Mouse (Mus musculus) kidney, embryonic 14.5 days (tissue): ENCODE results near the gene Glrx5. TPM values are rescaled to one million over a fixed set of nuclear protein-coding genes. Genes with fewer than 3 reads are reported as not detected.

Source experiments
- ATAC-seq: fragments of 200-750 bp; cut with Nextera tagmentation; 2 replicates; pipeline ENCODE4 v1.8.0; 2017; ENCODE audit warnings: moderate number of reproducible peaks, mild to moderate bottlenecking, moderate TSS enrichment, moderate library complexity; ENCODE audit not compliant: low FRiP score, low TSS enrichment
- H3K27ac ChIP-seq: fragments of 300-500 bp; sonication (generic); 2 replicates; pipeline ENCODE4 v1.5.1; 2014; ENCODE audit warnings: low read depth, mild to moderate bottlenecking, low read length, moderate library complexity, mixed read lengths
- H3K27me3 ChIP-seq: fragments of 300-500 bp; sonication (generic); 2 replicates; pipeline ENCODE4 v1.6.1; 2014; ENCODE audit warnings: mild to moderate bottlenecking, low read length; ENCODE audit not compliant: control insufficient read depth, insufficient read depth
- H3K36me3 ChIP-seq: fragments of 300-500 bp; sonication (generic); 2 replicates; pipeline ENCODE4 v1.6.1; 2014; ENCODE audit warnings: low read length, mixed read lengths; ENCODE audit not compliant: control insufficient read depth, insufficient read depth
- H3K4me1 ChIP-seq: fragments of 300-500 bp; sonication (generic); 2 replicates; pipeline ENCODE4 v1.6.1; 2014; ENCODE audit warnings: low read length, mixed read lengths; ENCODE audit not compliant: control insufficient read depth, insufficient read depth
- H3K4me2 ChIP-seq: fragments of 300-500 bp; sonication (generic); replicated peaks from 2 replicates; pipeline ENCODE4 v1.6.1; 2014; ENCODE audit warnings: low read depth, mild to moderate bottlenecking, low read length
- H3K4me3 ChIP-seq: fragments of 300-500 bp; sonication (generic); 2 replicates; pipeline ENCODE4 v1.5.1; 2014; ENCODE audit warnings: mild to moderate bottlenecking, low read length
- H3K9ac ChIP-seq: fragments of 300-500 bp; sonication (generic); 2 replicates; pipeline ENCODE4 v1.6.1; 2014; ENCODE audit warnings: low read depth, mild to moderate bottlenecking, low read length, moderate library complexity
- H3K9me3 ChIP-seq: fragments of 300-500 bp; sonication (generic); 2 replicates; pipeline ENCODE4 v1.6.1; 2016; ENCODE audit warnings: low read length; ENCODE audit not compliant: control insufficient read depth
- WGBS: fragments of 180-500 bp; shearing (Covaris S2); extraction: QIAGEN DNeasy Blood & Tissue Kit; methylation state at CpG from one replicate; pipeline ENCODE4 v1.1.7; 2014; 5-methylcytosine and 5-hydroxymethylcytosine counted together
- polyA plus RNA-seq: library from polyadenylated mRNA; unstranded; fragments of >200 nt; fragmentation: Nextera tagmentation; extraction: Ambion mirVana; gene quantifications from 2 replicates; pipeline ENCODE4 v1.2.1, GENCODE M21; 2014

The Glrx5 gene
- polyA plus RNA-seq, 1 experiment from 2014 or later, result 195 TPM

DNA sequence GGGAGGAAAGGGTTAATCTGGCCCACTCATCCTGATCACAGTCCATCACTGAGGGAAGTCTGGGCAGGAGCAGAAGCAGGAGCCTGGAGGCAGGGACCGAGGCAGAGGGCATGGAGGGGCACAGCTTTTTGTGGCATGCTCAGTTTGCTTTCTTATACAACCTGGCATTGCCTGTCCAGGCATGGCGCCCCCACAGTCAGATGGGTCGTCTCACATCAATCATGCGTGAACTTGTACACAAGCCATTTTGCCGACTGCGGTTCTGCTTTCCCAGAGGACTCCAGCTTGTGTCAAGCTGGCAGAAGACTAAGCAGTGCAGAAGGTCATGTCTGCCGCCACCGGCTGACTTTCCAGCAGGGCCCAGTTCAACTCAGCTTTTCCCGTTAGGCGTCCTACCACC lies 34.0 kb downstream of the Glrx5 start:
- no peak overlapping the region for H3K27ac ChIP-seq
- no peaks in the 10 kb centered on the region for H3K36me3 ChIP-seq
- H3K4me1 ChIP-seq, result no peaks in the 10 kb centered on the region
- H3K9me3 ChIP-seq, result no peaks in the 10 kb centered on the region
- H3K9ac ChIP-seq, result no peak overlapping the region
- WGBS, result 48% methylated on average over 10 of the region's 10 CpGs
- no peak overlapping the region for H3K4me3 ChIP-seq
- ATAC-seq, result no peak
- H3K27me3 ChIP-seq, result no peaks in the 10 kb centered on the region
- no peak overlapping the region for H3K4me2 ChIP-seq

GRCm38 (mm10) chr12:105068911-105069310 lies 36.4 kb downstream of the Glrx5 start:
- H3K4me1 ChIP-seq, result no peaks in the 10 kb centered on the region
- H3K4me3 ChIP-seq, result no peak overlapping the region
- H3K9me3 ChIP-seq, result no peaks in the 10 kb centered on the region
- H3K27ac ChIP-seq, result no peak overlapping the region
- no peak overlapping the region for H3K4me2 ChIP-seq
- 74% methylated on average over 5 of the region's 5 CpGs for WGBS
- no peak overlapping the region for H3K9ac ChIP-seq
- H3K36me3 ChIP-seq, result no peaks in the 10 kb centered on the region
- no peak for ATAC-seq
- no peaks in the 10 kb centered on the region for H3K27me3 ChIP-seq

DNA sequence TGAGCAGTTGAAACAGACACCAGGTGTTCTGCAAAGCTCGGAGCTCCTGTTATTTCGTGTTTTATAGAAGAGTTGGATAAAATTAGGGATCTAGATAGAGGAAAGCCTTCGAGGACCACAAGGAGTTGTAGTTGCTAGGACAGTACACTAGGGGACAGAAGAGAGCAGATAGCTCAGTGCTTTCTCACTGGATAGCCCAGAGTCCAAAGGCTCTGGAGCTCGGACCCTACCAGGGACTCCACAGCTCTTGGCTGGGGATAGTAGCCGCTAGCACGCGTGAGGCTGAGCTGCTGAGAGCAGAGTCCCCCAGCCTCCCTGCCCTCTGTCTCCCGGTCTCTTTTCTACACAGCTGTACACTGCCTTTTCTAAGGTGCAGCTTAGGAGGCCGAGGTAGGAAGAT lies 41.2 kb downstream of the Glrx5 start:
- WGBS, result 35% methylated on average over 9 of the region's 9 CpGs
- no peaks in the 10 kb centered on the region for H3K36me3 ChIP-seq
- no peak overlapping the region for H3K27ac ChIP-seq
- no peaks in the 10 kb centered on the region for H3K27me3 ChIP-seq
- ATAC-seq, result peak; percentile 52; the same call in 1 of the 2 replicates
- no peak overlapping the region for H3K9ac ChIP-seq
- no peaks in the 10 kb centered on the region for H3K9me3 ChIP-seq
- peaks cover 4% of the 10 kb centered on the region; the same call in 1 of the 2 replicates for H3K4me1 ChIP-seq
- H3K4me3 ChIP-seq, result no peak overlapping the region
- no peak overlapping the region for H3K4me2 ChIP-seq

GRCm38 (mm10) chr12:105075496-105075895 lies 43.0 kb downstream of the Glrx5 start:
- no peak overlapping the region for H3K9ac ChIP-seq
- H3K36me3 ChIP-seq, result no peaks in the 10 kb centered on the region
- no peak overlapping the region for H3K4me2 ChIP-seq
- WGBS, result 36% methylated on average over 7 of the region's 7 CpGs
- ATAC-seq, result 0 out of 2 replicates have a peak, but pooled peaks have one; percentile 46
- H3K9me3 ChIP-seq, result no peaks in the 10 kb centered on the region
- H3K27ac ChIP-seq, result no peak overlapping the region
- no peak overlapping the region for H3K4me3 ChIP-seq
- H3K4me1 ChIP-seq, result peaks cover 4% of the 10 kb centered on the region; the same call in 1 of the 2 replicates
- H3K27me3 ChIP-seq, result no peaks in the 10 kb centered on the region

- ATAC-seq, result no peak
- Histone ChIP-seq H3K4me3 (no peak overlapping the region), H3K27ac (no peak overlapping the region), H3K9me3 (no peaks in the 10 kb centered on the region), H3K27me3 (no peaks in the 10 kb centered on the region), H3K9ac (no peak overlapping the region), H3K4me1 (peaks cover 4% of the 10 kb centered on the region; the same call in 1 of the 2 replicates), H3K4me2 (no peak overlapping the region), H3K36me3 (no peaks in the 10 kb centered on the region)
- WGBS, result 82% methylated on average over 3 of the region's 3 CpGs
These were observed 44.0 kb downstream of the Glrx5 start for GRCm38 (mm10) chr12:105076511-105076910.

DNA sequence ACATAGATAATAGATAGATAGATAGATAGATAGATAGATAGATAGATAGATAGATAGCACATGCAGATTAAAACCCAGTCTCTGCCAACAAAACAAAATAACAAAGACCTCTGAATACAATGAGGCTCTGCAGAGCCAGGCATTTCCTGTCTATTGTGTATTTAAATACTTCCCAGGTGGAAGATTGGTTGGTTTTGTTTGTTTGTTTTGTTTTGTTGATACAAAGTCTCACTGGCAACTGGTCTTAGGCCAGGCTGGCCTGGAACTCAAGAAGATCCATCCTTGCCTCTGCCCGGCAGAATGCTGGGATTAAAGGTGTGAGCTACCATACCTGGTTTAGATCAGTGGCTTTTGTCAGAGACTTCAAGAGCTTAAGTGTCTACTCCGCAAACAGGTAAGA lies 44.7 kb downstream of the Glrx5 start:
- Histone ChIP-seq H3K4me2 (no peak overlapping the region), H3K4me1 (peaks cover 4% of the 10 kb centered on the region; the same call in 1 of the 2 replicates), H3K9me3 (no peaks in the 10 kb centered on the region), H3K9ac (no peak overlapping the region), H3K4me3 (no peak overlapping the region), H3K27ac (no peak overlapping the region), H3K36me3 (no peaks in the 10 kb centered on the region), H3K27me3 (no peaks in the 10 kb centered on the region)
- no peak for ATAC-seq
- WGBS, result 95% methylated on average over 2 of the region's 2 CpGs

GRCm38 (mm10) chr12:105084171-105084570 lies 51.7 kb downstream of the Glrx5 start:
- no peaks in the 10 kb centered on the region for H3K4me1 ChIP-seq
- ATAC-seq, result no peak
- H3K27me3 ChIP-seq, result no peaks in the 10 kb centered on the region
- 72% methylated on average over 5 of the region's 5 CpGs for WGBS
- H3K36me3 ChIP-seq, result no peaks in the 10 kb centered on the region
- no peak overlapping the region for H3K4me3 ChIP-seq
- H3K4me2 ChIP-seq, result no peak overlapping the region
- no peaks in the 10 kb centered on the region for H3K9me3 ChIP-seq
- H3K9ac ChIP-seq, result no peak overlapping the region
- no peak overlapping the region for H3K27ac ChIP-seq

DNA sequence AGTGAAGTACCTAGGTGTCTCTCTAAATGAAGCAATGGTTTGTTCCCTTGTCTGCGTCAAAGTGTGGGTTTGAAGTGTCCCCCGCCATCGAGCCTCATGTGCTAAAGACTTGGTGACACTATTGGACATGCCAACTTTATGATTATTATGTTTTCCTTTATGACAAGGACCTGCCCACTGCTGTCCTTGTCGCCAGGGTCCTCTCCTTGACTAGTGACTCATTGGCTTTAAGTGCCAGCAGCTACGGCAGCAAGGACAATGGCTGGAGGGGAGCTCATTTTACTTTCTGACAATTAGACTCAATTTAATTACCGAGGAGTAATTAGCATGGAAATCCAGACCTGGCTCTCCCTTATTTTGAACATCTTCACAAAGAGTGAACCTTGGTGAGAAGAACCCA lies 52.3 kb downstream of the Glrx5 start:
- H3K27ac ChIP-seq, result no peak overlapping the region
- no peak overlapping the region for H3K4me2 ChIP-seq
- no peak for ATAC-seq
- no peaks in the 10 kb centered on the region for H3K36me3 ChIP-seq
- H3K9me3 ChIP-seq, result no peaks in the 10 kb centered on the region
- no peaks in the 10 kb centered on the region for H3K27me3 ChIP-seq
- 80% methylated on average over 6 of the region's 6 CpGs for WGBS
- no peak overlapping the region for H3K4me3 ChIP-seq
- H3K4me1 ChIP-seq, result no peaks in the 10 kb centered on the region
- H3K9ac ChIP-seq, result no peak overlapping the region

GRCm38 (mm10) chr12:105085296-105085695 lies 52.8 kb downstream of the Glrx5 start:
- no peaks in the 10 kb centered on the region for H3K27me3 ChIP-seq
- no peaks in the 10 kb centered on the region for H3K4me1 ChIP-seq
- no peak overlapping the region for H3K4me2 ChIP-seq
- H3K36me3 ChIP-seq, result no peaks in the 10 kb centered on the region
- WGBS, result 84% methylated on average over 12 of the region's 12 CpGs
- H3K4me3 ChIP-seq, result no peak overlapping the region
- no peak for ATAC-seq
- no peak overlapping the region for H3K27ac ChIP-seq
- no peak overlapping the region for H3K9ac ChIP-seq
- no peaks in the 10 kb centered on the region for H3K9me3 ChIP-seq
